Mouse (Mus musculus): ENCODE data around the gene Psmg3.
A peak's percentile ranks its signal among the peaks of the same experiment; 100 is the strongest.

Psmg3 gene

DNA sequence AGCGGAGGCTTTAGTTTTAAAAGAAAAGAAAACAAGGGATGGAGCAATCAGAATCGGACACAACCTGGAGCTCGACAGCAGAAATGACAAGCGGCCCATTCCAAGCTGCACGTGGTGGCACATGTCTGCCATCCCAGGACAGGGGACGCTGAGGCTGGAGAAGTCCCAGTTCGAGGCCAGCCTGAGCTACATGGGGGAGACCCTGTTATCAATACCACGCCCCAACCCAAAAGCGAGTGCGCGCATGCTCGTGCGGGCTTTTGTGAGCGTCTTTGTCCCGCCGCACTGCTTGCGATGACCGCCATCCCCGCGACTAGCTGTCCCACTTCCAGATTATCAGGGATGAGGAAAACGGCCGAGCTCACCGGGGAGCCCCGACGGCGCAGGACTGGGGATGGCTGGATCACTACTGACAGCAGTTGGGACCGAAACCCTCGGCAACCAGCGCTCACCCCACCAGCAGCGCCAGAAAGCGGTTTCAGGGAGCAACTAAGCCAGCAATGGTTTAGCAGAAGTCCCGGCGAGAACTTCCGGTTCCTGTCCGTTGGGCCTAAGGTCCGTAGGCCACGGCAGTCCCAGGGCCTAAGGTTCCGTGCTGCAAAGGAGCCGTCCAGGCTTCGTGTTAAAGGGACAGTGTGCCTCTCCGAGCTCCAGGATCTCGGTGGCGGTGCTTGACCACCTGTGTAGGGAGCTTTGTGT, at the start of gene Psmg3, which contains the start of gene Gm26938:
Gene Psmg3, minus strand, starts transcription at position 529 of the 699 bp plus-strand sequence.
Gene Gm26938, minus strand, starts transcription at position 51 of the 699 bp plus-strand sequence.
- peak; percentile 97 for DNase-seq (ENCODE audit: low spot score)

- no peak for DNase-seq (ENCODE audit: low spot score)
Observed at GRCm38 (mm10) chr5:139871526-139871925, 44.8 kb upstream of the Psmg3 start.

DNA sequence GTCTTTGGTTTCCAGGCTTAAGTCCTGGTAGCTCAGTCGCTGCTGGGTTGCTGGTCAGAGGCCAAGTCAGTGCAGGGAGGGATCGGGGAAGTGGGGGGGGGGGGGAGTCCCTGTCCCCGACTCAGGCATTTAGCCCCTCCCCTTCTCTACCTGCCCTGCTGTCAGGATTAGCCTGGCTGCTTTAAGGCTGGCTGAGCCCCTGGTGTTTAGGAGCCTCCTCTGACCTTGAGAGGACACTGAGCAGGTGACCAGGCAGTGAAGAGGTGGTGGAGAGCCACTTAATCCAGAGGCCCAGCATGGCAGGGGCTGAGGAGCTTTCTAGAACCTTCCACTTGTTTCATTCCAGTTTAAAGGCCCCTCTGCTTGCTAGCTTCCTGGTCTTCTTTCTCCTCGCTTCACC, 44.2 kb upstream of the Psmg3 start:
- DNase-seq (ENCODE audit: low spot score) = no peak

DNA sequence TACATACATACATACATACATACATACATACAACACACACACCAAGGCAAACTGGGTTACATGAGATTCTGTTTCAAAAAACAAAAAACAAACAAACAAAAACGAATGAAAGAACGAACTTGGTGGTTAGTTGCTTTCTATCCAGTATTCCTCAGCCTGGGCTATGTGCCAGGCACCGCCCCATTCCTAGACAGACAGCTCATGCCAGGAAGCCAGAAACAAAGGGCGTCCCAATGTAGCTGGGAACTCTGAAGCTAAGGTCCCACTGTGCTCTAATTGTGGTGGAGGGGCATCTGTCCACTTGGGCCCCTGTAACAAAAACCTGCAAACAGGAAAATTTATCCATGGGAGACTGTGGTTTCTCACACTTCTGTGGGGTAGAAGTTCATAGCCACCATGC, 36.1 kb upstream of the Psmg3 start:
- peak; percentile 10 for DNase-seq (ENCODE audit: low spot score)

- DNase-seq (ENCODE audit: low spot score) = no peak
Observed at GRCm38 (mm10) chr5:139860328-139861104, 33.8 kb upstream of the Psmg3 start.

GRCm38 (mm10) chr5:139849626-139850320, 23.1 kb upstream of the Psmg3 start:
- no peak for DNase-seq (ENCODE audit: low spot score)

DNA sequence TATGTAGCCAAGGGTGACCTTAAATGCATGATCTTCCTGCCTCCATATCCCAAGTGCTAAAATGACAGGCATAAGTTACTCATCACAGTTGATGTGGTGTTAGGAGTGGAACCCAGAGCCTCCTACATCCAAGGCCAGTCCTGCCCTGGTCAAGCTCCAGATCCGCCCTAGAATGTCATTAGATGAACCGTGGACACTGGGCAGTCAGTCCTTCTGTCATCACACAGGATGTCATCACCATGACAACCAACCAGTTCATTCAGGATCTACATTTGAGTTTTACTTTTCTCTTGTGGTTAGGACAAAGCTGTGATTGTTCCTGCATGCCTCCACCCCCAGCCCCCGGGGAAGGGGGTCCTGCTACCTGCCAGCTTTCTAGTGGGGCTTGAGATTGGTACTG, 12.5 kb upstream of the Psmg3 start:
- no peak for DNase-seq (ENCODE audit: low spot score)

DNA sequence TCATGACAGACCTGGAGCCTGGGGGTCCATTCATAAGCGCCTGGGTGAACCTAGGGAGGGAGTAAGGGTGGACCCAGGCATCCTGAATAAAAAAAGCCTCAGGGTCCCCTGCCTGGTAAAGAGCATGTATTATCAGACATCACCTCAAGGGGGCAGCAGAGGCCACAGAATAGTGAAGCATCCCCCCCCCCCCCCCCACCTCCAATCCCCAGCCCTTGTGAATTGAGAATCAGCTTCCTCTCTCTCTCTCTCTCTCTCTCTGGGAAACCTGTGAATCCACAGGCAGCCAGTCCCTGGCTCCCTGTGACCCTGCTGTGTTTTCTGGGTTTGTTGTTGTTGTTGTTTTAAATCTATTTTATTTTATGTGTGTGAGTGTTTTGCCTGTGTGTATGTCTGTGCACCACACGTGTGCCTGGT, 11.8 kb upstream of the Psmg3 start:
- DNase-seq (ENCODE audit: low spot score) = no peak

DNA sequence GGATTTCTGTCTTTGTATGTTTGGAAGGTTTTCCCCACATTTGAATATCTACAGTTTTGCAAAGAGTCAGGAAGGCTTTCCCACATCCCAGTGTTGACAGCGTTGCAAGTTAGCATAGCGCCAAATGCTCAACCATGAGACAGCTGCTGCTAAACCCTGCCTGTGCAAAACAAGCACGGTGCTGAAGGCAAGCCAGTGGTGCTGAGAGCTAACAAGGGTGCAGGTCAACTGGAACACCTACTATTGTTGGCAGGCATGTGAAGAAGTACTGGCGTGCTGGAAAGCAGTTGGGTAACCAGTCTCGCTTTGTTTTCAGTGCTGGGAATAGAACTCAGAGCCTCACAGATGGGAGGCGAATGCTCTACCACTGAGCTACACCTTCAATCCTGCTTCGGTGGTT, 9.0 kb upstream of the Psmg3 start:
- no peak for DNase-seq (ENCODE audit: low spot score)

- no peak for DNase-seq (ENCODE audit: low spot score)
Observed at GRCm38 (mm10) chr5:139832125-139832524, 5.4 kb upstream of the Psmg3 start.

DNA sequence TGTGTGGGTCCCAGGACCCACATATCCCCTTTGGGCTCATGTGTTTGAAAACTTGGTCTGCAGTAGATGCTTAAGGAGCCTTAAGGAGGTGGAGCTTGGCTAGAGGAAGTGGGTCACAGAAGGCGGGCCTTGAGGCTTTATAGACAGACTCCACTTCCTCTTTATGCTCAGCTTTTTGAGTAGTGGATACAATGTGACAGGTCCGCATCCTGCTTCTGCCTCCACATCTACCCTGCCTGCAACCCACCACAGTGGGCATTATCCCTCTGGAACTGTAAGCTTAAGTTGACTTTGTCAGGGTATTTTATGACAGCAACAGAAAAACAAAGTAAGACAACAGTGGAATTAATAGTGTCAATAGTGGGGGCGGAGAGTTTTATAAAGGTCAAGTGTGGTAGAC, 4.0 kb upstream of the Psmg3 start:
- DNase-seq (ENCODE audit: low spot score) = no peak

DNA sequence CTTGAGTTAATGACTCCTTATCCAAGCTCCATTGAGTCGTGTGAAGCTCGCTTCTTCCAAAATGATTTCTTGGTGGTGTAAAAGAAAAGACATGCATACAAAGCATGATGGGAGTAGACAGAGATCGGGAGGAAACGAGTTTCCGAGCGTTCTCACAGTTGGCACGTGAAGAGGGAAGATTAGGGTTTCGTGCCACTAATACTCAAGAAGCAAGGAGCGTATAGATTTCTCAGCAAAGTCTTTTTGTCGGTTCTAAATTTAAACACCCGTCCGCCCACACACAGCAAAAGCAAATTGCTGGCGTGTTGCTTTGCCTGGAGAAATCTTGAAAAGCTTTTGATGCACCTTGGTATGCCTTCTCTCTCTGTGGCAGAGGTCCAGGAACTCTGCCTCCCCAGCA, 2.7 kb upstream of the Psmg3 start:
- no peak for DNase-seq (ENCODE audit: low spot score)

GRCm38 (mm10) chr5:139827593-139827992, 908 bp upstream of the Psmg3 start:
- no peak for DNase-seq (ENCODE audit: low spot score)

- no peak for DNase-seq (ENCODE audit: low spot score)
Observed at GRCm38 (mm10) chr5:139825947-139826346, 738 bp downstream of the Psmg3 start.

GRCm38 (mm10) chr5:139824531-139824930, 2.2 kb downstream of the Psmg3 start:
- DNase-seq (ENCODE audit: low spot score) = no peak

DNA sequence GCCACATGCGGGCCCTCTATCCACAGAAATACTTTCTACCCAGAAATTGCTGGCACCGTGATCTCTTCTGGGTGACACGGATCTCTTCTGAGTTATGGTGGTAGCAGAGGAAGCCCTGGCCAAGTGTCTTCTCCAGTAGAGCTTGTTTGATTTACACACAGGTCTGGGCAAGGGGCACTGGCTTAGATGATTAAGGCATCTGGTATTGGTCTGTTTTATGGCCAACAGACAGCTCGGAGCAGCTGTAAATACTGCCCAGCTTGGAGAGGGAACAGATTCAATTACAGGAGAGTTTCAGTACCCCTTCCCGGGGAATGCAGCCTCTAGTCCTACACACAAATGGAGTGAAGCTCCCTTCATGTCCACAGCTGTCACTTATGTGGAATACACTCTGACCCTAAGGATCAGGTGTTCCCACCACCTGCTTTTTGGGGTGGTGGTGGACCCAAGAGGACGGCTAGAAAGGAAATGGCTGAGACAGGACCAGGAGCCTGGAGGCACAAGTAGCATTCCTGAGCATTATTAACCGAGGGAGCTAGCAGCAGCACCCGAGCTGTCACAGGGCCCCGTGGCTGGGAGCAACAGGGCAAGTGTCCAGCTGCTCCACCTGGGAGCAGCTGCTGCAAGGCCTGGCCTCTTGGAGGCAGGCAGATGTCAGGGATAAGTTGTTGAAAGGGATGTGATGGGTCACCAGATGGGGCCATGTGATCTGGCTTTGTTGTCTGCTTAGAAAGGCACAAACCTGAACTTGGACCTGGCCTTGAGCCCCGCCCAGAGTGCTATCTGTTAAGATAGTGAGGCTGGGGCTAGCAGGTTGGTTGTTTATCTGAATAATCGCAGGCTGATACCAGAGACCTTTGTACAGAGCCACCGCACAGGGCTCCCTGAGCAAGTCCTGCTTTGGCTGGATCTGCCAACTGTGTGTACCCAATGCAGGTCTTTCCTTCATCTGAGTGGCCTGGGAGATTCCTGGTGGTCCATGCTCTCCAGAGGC, 4.9 kb downstream of the Psmg3 start:
- DNase-seq (ENCODE audit: low spot score) = no peak

- DNase-seq (ENCODE audit: low spot score) = no peak
Observed at GRCm38 (mm10) chr5:139819538-139820181, 7.0 kb downstream of the Psmg3 start, which contains the start of gene Tmem184a. TSS of gene Tmem184a (minus strand) at chr5:139819917.

DNA sequence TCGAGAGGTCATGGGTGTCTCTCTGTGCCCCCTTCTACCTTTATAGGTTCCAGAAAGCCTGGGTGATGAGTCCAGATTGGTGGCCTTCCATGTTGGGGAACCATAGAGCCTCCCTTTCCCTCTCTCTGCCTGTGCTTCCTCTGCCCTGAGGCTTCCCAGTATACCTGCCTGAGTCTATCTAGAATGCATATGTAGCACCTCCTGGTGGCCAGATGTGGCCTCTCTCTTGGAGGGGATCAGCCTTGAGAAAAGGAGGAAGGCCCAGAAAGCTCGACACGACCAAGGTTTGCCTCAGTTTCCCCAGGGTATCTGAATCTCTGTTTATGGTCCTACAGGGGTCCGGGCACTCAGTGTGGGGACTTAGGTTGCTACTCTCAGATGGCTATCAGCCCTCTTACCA, 7.9 kb downstream of the Psmg3 start:
- DNase-seq (ENCODE audit: low spot score) = no peak

- no peak for DNase-seq (ENCODE audit: low spot score)
Observed at GRCm38 (mm10) chr5:139818056-139818455, 8.6 kb downstream of the Psmg3 start.

DNA sequence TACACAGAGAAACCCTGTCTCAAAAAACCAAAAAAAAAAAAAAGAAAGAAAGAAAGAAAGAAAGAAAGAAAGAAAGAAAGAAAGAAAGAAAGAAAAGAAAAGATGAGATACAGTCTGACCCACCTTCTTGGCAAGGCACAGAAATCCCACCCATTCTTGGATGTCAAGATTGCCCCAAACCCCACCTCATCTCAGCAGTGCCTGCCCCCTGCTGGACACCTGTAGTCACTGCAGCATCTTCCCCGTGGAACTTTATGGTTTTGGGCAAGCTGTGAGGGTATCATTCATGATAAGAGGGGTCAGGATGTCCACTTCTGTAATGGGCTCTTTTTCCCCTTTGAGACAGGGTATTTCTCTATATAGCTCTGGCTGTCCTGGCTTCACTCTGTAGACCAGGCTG, 9.4 kb downstream of the Psmg3 start:
- no peak for DNase-seq (ENCODE audit: low spot score)

- DNase-seq (ENCODE audit: low spot score) = no peak
Observed at GRCm38 (mm10) chr5:139816445-139816844, 10.2 kb downstream of the Psmg3 start.
